Mouse (Mus musculus): ENCODE data around the gene Smarca2.
A peak's percentile ranks its signal among the peaks of the same experiment; 100 is the strongest.

The Smarca2 gene

DNA sequence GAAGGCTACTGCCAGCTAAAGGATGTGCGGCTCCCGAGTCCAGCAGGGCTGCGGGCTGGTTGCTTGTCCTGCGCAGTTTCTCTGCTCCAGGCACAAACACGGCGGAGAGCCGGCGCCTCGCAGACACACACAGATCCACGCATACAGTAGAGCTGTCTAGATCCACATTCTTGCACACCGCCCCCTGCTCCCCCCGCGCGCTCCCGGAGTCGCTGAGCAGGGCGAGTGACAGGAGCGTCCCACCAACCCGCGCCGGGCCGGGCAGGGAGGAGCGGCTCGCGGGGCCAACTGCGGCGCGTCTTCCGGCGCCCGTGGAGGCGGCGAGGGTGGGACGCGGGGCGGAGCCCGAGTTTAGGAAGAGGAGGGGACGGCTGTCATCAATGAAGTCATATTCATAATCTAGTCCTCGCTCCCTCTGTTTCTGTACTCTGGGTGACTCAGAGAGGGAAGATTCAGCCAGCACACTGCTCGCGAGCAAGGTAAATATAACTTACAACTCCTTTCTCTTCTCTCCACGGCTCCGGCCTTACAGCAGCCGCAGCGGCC is at the start of gene Smarca2:
TSS of gene Smarca2 (plus strand) at position 296 of the 546 bp plus-strand sequence.
- DNase-seq (ENCODE audit: low read depth): peak; percentile 91

DNA sequence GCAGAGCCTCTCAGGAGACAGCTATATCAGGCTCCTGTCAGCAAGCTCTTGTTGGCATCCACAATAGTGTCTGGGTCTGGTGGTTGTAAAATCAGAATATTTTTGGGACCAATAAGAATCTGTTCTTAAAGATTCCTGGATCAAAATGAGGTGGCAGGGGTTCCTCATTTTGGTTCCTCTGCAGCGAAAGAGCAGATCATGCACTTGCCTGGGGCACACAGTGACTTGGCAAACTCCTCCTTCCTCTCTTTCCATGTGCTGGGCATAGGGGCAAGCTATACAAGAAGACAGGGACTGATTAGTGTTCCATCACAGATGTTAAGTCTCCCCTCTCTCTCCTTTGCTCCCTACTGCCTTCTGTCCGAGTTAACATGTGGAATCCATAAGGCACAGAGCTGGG is 40.0 kb upstream of the Smarca2 start:
- no peak for DNase-seq (ENCODE audit: low read depth)

DNA sequence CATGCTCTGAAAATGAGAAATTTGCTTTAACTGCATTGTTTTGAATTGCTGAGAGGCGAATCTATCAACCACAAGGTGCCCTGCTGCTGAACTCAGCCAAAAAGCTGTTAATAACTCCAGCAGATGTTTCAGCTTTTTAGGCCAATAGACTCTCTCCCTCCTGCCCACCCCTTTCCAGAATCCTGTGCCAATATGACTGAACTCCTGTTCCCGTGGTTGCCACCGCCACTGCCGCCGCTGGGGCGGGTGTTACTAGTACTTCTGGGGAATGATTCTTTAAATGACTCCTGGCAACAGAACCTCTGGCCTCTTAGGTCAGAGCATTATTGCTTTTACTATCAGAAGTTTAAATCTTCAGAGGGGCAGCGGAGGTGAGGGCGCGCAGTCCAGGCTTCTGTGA is 38.7 kb upstream of the Smarca2 start:
- no peak for DNase-seq (ENCODE audit: low read depth)

DNA sequence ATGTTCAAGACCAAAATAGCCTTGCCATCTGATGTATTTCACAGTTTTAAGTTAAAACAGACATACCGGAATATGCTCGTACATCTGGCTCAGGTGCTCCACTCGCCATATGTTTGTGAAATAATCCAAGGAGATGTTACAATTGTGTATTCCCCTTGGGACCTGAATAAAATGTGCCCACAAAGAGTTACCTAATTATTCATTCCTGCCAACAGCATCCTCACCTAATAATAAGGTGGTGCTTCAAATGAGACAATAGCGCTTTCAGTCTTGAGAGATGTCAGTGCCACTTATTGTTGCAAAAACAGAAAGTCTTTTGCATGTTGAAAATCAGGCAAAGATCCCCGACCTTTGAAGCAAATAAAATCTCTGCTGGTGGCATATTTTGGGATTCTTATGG is 36.6 kb upstream of the Smarca2 start:
- no peak for DNase-seq (ENCODE audit: low read depth)

DNA sequence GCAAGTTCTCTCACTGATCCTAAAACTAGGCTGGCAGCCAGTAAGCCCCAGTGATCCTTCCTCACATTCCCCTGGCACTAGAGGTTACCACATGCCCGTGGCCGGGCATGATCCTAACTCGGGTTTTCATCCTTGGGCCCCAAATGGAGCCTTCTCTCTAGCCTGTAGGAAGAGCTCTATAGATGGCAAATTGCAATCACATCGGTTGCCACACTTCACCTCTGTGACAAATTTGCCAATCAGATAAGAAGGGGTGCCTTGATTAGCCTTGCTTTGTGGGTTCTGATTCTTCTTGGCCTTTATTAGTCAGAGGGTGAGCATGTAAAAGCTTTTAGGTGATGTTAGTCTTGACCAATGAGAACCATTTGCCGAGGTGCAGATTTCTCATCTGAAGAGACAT is 35.9 kb upstream of the Smarca2 start:
- DNase-seq (ENCODE audit: low read depth): no peak

DNA sequence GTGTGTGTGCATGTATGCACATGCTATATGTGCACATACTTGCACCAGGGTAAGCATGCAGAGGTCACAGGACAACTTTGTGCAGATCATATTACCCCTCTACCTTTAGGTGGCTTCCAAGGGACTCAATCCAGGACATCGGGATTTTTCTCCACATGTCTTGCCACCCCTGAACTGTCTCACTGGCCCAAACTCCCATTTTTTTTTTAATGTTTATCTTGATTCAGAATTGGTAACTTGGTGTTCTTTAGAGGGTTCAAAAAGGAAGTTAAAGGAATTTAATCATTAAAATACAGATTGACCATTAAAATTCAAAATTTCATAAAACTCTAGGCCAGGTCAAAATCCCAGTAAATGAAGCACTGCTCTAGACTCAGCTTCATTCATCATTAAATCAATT is 35.4 kb upstream of the Smarca2 start:
- DNase-seq (ENCODE audit: low read depth): no peak

DNA sequence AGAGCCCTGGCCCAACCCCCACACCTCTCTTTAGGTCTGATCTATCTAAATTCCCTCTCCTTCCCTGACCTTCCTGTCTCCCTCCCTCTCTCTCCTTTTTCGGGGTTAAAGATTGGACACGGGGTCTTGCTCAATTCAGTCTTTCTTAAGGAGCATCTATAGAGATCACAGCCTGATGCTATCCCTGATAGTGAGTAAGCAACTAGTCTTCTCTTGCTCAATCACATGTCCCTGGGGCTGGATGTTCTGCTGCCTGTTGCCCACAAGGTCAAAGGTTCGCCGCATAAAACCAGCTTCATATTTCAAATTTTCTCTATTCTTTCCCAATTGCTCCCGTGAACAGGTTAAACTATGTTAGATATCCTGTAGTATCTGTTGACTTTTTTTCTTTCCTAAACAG is 25.2 kb upstream of the Smarca2 start:
- peak; percentile 70 for DNase-seq (ENCODE audit: low read depth)

DNA sequence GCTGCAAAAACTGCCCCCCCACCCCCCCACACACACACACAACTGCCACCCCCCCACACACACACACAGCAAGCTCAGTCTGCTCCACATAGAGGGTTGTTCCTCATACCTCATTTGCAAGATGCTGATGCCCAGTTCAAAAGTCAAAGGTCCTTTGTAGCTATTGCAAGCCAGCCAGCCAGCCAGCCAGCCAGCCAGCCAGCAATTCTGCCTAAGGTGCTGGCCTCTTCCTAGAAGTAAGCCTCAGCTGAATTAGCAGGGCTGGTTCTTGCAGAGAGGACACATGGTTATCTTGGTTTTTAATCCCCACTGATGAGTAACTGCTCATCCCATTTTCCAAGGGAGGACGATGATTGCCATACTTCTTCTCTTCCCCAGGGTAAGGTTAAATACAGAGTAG is 24.8 kb upstream of the Smarca2 start:
- no peak for DNase-seq (ENCODE audit: low read depth)

DNA sequence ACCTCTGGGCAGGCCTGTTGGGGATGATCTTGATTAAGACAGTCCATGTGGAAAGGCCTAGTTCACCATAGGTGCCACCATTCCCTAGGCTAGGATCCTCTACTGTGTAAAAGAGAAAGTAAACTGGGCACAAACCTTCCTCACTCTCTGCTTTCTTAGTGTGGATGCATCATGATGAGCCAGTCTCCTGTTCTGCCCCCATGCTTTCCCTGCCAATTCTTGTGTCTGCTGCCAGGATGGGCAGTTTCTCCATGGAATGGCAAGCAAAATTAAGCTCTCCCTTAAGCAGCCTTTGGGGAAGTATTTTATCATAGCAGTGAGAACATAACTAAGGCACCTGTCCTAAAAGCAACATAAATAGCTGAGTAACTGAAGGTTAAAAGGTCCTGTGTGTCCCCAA is 10.2 kb upstream of the Smarca2 start:
- no peak for DNase-seq (ENCODE audit: low read depth)

DNA sequence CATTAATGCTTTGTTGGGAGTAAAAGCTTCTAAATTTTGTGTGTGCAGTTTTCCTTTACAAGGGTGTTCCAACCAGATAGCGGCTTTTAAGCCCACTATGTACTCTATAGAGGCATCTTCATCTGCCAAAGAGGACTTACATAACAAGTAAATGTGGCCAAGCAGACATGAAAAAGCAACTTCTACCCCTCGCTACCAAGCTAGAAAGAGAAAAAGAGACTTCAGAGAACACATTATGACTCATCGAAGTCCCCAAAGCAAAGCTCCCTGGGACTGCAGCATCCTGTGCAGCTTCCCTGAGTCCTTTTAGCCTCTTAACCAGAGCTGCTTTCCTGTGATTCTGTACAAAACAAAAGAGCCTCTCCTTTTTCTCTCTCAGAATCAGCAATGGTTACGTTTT is 3.4 kb upstream of the Smarca2 start:
- DNase-seq (ENCODE audit: low read depth): peak; percentile 46

DNA sequence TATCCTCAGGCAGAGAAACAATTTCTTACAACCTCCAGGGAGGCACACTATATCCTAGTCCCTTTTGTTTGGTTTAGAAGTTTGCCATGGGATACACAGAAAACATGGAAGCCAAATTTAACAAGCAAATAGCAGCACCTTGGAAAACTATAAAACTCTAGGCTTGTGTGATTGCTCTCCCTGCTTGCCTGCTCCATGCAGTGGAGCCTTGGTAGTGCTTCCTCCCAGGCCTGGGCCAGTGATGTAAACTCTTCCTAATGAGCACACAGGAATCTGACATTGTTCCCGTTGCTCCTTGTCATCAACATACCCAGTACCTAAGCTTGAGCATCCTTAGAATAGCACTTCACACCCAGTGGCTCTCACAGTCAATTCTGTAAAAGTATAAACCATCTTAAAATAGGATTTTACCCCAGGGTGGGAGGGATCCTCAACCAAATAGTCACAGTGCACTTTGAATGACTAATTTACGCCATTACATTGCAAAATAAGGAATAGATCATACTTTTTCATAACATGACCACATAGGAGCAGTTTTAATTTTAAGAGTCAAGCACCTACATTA is 1.5 kb upstream of the Smarca2 start:
- peak; percentile 36 for DNase-seq (ENCODE audit: low read depth)

DNA sequence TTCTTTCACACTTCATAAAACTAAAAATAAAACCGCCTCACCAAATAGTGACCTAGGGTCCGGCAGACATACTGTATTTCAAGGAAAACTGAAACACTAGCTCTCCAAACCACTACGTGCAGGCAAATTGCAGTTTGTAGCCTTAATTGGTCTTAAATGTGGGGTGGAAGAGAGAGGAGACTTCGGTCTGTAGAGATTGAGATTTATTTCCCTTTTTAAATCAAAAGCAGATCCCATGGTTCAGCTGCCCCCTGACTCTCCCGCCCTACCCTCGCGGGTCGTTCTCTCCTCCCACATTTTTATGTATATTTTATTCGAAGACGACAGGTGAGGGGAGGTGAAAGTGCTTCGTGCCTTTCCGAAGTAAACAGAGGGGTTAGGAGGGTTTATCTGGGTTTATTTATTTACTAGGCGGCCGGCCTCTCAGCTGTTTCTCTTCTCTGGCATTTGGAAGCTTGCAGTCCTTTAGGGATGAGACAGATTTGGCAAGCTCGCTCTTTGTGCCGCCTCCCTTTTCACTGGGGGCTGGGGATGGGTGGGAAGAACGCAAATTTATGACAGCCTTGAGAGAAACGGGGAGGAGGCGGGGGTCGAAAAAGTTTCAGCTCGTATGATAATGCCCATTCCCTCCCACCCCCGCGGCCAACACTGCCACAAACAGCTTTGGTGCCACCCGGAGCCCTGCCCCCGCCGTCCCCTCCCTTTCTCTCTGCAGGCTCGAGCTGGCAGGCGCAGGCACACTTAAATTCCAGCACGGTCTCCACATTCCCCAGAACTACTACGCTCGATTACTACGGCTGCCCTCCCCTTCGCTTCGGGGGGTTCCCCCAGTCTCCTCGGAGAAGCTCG is 720 bp upstream of the Smarca2 start:
- DNase-seq (ENCODE audit: low read depth): peak; percentile 15

DNA sequence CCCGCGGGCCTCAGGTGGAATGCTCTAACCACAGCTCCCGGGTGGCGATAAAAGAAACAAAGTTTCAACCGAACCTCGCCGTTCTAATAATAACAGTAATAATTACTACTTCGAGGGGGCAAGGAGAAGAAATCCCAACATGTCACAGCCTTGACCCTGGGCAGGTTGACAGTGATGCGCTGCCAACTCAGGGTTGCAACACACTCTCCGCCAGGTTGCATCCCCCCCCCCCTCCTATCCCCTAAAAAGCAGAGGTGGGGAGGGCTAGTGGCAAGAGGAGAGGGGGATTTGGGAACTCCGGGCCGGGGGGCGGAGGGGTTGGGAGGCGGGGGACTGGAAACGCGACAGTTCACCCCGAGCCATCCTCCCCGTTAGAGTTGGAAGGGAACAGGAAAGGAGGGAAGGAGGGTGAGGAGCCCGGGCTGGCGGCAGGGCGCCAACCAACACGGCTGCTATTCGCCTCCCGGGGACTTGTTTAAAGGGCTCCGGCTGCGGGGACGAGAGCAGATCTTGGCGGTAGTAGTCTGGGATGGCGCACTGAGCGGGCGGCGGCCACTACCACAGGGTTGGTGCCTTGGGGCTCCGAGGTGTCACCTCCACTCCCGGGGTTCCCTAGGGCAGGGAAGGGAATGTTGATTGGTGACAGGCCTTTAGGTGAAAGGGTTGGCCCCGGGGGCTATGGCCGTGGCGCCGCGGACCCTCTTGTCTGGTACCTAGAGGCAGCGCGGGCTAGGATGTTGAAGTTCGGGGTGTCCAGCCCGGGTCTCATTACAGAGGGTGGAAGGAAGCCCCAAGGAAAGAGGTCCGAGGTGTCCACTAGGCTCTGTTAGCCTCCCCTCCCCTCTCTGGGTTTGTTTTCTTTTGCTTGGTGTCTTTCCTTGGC is 829 bp downstream of the Smarca2 start:
- peak; percentile 45 for DNase-seq (ENCODE audit: low read depth)

DNA sequence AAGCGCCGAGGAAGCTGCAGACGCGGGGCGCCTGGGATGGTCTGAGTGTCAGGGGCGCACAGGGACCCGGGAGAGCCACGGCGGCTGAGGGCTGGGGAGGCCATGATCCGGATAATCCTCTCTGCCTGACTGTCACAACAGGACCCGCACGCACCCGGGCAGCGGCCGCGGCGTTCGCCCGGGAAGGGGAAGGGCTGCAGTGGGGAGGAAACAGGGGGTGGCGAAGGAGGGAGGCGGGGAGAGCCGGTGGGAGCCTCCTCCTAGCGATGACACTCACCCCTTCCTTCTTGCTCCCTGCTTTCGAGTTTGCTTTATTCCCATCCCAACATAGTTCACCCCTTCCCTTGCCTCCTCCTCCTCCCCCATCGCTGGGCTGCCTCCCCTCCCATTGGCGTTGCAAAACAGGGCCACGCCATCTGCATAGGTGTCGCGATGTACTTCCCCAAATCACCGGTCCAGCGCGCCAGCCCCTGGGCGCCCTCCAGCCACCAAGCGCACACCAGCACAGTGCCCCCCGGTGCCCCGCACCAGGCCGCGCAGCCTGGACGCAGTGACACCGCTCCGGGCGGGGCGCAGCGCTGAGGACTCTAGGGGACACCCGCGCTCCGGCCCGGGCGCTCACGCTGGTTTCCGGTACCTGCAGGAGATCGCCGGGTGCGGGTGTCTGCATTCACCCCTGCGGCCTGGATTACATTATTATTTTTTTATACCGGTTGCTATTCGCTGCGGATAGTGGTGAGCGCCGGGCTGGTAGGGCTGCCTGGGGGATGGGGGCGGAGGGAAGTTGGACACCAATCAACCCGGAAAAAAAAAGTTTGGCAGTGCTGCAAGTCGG is 1.7 kb downstream of the Smarca2 start:
- DNase-seq (ENCODE audit: low read depth): peak; percentile 79

DNA sequence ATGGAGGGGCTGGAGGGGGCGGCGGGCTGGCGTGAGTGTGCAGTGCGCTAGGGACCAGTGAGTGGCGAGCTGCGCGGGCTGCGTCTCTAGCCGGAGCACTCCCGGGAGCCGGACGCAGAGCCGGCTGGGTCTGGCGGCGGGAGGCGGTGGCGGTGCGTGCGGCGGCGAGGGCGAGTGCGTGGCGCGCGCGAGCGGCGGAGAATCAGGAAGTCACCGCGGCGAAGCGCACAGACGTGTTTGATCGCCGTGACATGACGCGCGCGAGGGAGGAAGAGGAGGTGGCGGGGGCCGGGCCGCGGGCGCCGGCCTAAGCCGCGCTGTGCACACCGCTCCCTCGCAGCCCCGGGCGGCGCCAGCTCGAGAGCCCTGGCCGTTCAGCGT is 2.3 kb downstream of the Smarca2 start:
- no peak for DNase-seq (ENCODE audit: low read depth)

DNA sequence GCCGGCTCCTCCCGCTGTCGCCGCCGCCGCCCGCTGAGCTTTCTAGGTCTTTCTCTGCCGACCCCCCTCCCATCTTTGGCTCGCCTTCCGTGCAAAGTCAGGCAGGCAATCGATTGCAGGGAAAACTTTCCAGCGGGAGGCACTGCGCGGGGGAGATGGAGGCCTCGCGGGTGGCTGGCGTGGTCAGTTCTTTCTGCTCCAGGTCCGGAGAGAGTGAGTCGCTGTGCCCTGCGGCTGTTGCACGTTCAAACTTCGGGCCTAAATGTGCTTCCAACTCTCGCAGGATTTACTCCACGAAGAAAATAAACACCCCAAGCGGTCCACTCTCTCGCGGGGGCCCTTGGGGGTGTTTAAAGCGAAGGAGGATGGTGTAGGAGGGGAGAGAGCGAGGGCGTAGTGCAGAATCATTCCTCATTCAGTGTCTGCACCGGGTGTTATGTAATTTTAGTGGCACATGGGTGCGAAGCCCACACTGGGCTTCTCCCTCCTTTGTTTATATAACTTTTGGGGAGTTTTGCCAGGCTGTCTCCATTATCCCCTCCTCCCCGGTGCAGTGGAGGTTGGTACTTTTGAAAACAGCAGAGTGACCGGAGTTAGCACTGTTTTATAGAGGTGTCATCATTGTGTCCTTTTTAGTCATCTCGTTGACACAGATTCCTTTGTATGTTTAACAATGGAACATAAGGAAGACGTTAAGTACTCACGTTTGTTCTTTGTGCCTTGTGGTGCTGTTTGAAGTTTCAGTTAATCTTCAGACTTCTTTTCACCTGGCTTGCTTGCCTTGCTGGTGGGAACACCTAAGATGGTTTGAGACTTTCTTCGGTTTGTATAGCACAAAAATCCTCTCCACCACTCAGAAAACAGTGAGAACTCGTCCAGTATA is 2.9 kb downstream of the Smarca2 start:
- DNase-seq (ENCODE audit: low read depth): peak; percentile 39

DNA sequence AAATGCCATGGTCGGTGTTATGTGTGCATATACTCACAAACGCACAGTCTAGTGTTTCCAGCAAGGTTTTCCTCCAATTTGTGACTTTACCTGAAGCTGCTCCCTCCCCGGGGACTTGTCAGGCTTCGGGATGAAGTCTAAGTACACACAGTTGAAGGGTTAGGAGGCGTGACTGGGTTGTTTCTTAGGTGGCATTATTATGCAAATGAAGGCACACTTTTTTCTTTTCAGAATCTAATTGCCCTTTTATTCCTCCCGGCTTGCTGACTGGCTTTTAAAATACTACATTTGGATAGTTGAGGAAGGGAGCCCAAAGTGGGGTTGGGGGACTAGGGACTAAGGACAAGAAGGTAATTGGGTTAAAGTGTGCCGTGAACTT is 3.6 kb downstream of the Smarca2 start:
- DNase-seq (ENCODE audit: low read depth): no peak

DNA sequence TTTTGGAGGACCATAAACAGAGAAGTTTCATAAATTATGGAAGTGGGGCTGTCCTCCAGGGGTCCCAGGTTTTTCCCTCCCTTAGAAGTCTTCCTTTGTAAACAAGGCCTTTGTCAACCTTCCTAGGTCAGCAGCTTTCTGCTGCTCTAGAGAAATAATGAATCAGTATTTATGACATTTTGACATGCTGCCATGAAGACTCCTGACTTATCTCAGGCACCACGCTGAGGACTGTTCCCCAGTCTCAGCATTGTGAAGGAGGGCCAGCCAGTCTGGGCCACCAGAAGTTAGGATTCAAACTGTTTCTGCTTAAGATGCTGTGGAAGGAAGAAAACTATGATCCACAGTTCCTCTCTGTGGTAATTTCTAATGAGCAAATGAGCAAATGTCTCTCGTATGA is 4.8 kb downstream of the Smarca2 start:
- DNase-seq (ENCODE audit: low read depth): no peak

DNA sequence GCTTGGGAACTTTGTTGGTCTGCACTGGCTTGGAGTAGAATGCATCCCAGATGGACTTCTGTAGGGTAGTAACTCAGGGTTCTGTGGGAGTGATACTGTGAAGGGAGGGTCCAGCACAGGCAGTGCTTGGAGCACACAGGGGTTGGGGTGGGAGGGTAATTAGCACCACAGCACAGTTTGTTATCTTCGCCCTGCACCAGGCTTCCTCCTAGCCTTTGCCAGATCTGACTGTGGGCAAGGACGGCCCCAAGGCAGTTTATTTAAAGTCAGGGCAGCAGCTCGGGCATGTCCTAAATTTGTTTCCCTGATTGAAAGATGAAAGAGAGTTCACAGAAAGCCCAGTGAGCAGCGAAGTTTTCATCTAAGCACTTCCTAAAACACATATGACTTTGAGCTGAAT is 8.1 kb downstream of the Smarca2 start:
- peak; percentile 58 for DNase-seq (ENCODE audit: low read depth)

DNA sequence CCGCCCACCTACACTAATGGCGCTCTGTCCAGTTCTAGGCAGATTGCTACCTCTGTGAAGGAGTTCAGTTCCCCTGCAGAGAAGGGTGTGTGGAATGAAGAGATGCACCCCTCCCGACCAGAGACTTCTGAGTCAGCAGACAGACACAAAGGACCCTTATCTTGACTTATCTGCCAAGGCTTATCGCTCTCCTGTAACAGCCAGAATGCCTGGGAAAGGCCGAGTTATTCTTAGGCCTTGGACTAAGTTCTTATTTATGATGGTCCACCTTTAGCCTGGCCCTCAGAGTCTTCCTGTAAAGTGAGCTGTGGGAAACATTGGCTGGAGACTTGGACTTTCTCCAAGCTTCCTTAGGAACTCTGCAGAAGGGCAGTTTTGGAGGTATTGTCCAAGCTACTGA is 8.8 kb downstream of the Smarca2 start:
- no peak for DNase-seq (ENCODE audit: low read depth)

DNA sequence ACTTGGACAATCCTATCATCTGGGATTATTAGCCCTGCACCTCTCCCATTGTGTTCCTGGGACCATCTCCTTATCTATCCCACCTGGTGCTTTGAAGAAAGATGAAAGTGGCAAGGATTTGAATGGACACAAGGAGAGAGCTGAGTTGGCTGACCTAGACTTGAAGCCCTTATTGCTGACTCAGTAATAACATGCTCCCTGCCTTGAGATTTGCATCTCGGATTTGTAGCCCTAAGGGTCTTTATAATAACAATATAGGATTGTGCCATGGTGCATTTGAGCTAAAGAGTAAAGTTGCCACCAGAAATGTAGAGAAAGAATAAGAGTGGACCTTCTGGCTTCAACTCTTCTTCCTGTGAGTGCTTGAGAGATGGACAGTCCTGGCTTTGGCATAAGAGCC is 11.4 kb downstream of the Smarca2 start:
- no peak for DNase-seq (ENCODE audit: low read depth)

Measured in 416B (cell line).